Mouse (Mus musculus): ENCODE results near the gene Cxcl16. TPM values are rescaled to one million over a fixed set of nuclear protein-coding genes. Genes with fewer than 3 reads are reported as not detected.
"Not testable (repeated sequence)": the region's sequence is repeated elsewhere in the genome, so short reads cannot be mapped to it uniquely, and the experiment has no call there.

Gene Cxcl16
- total RNA-seq, 2 experiments from 2014 or later = 0.69 to 0.71 TPM

DNA sequence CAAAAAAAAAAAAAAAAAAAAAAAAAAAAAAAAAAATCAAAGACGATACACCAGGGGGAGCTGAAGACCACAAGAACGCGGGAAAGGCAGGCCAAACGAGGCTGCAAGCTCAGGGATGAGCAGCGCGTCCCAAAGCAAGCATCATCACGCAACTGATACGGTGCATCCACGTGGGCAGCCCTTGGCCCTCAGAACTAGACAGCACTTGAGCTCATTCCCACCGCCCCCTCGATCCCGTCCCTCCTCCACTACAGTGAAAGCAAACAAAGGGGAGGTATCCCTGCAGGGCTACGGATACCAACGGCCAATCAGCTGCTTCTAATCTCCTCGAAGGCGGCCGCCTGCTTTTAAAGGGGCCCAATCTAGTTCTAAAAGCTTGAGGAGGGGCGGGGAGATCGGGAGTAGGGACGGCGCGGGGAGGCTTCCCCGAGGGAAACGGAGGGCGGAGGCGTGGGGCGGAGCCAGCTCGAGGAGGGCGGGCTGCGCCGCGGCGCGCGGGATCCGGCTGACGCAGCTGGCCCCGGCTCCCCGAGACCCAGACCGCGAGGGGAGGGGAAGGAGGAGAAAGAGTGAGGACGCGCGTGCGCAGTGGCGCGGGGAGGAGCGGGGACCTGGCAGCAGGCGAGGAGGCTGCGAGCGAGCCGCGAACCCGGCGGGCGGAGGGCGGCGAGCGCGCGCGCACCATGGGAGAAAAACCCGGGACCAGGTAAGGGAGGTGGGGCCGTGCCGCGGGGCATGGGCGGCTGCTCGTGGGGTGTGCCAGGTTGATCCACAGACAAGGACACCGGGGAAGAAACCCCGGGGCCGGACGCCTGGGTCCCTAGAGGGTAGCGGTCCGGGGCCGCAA, 27.5 kb downstream of the Cxcl16 start, which contains the start of gene Arrb2:
Gene Arrb2 (plus strand): TSS at position 588 of the 847 bp plus-strand sequence.
- intact Hi-C loops (cut with DNase I) = loop anchor here (5.0 kb wide), 2 partner anchors 75 to 325 kb away; partner anchors contain the start of gene Tm4sf5
- peak; percentile 96 to 99 for DNase-seq (ENCODE audit: extremely low spot score in 1 of 2, low spot score in 2 of 2)

DNA sequence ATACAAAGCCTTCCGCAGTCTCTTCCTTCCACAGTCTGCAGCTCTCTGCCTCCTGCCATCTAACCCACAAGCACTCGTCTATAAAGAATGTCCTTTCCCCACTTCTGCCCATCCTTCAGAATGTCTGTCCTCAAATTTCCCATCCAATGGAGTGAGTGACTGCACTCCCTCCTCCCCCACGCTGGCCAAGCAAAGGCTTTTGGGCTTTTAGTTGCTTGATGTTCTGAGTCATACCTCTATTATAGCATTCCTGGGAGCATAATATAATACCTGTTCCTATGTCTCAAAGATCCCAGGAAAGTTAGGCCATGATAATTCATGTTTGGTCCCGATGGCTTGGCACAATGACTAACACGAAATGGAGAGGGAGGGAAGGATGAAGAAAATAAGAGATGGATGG, 28.2 kb downstream of the Cxcl16 start:
- intact Hi-C loops (cut with DNase I) = loop anchor here (5.0 kb wide), 2 partner anchors 76 to 326 kb away; partner anchors contain the start of gene Tm4sf5
- DNase-seq (ENCODE audit: extremely low spot score in 1 of 2, low spot score in 2 of 2) = no peak

DNA sequence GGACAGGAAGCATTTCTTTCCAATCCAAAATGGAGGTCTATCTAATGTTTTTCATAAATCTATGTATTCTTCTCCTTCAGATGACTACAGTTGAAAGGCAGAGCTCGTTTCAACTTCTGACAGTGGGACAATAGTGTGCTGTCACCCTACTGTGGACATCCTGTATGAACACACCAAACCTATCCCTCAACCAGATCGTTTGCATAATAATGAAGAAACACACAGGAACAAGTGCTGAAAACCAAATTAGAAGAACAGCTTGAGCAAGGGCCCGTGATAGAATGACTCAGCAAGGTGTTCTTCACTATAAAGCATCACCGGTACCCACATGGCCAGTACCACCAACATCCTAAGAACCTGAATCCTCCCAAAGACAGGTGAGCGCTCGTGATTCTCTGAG, 33.2 kb downstream of the Cxcl16 start:
- intact Hi-C loops (cut with DNase I); DNase-seq (ENCODE audit: extremely low spot score in 1 of 2, low spot score in 2 of 2): not testable (repeated sequence)

DNA sequence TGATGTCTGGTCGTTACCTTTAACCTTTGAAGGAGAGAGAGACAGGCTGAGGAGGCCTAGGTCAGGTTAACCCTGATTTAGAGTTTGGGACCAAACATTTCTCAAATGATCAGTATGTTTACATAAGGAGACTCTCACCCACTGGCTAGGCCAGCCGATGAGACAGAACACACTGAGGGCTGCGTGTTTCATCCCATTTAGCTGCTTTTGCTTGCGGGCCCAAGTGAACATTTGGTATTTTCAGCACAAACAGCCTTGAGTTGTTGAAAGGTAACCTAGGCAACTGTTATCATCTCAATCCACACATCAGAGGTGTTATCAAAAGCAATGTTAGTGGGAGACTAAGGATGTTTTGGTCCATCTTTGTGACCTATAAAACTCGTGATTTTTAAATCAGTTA, 40.3 kb downstream of the Cxcl16 start:
- no peak for DNase-seq (ENCODE audit: extremely low spot score in 1 of 2, low spot score in 2 of 2)
- intact Hi-C loops (cut with DNase I) = loop anchor here (5.0 to 10.0 kb wide), 2 partner anchors 88 to 335 kb away; partner anchors contain the start of gene Tm4sf5

DNA sequence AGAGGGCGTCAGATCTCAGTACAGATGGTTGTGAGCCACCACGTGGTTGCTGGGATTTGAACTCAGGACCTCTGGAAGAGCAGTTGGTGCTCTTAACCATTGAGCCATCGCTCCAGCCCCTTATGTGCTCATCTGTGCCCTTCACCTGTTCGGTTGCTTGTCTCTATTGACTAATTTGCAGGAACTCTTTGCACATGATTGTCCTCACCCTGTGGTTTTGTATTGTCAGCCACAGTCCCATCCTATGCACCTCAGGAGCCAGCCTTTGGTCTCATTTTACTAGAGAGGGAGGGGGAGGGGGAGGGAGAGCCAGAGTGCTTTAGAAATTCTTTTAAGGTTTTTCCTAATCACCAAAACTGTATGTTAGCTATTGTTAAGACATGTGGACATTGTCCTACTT, 41.6 kb downstream of the Cxcl16 start:
- intact Hi-C loops (cut with DNase I) = loop anchor here (5.0 to 10.0 kb wide), 2 partner anchors 89 to 337 kb away; partner anchors contain the start of gene Tm4sf5
- no peak for DNase-seq (ENCODE audit: extremely low spot score in 1 of 2, low spot score in 2 of 2)

DNA sequence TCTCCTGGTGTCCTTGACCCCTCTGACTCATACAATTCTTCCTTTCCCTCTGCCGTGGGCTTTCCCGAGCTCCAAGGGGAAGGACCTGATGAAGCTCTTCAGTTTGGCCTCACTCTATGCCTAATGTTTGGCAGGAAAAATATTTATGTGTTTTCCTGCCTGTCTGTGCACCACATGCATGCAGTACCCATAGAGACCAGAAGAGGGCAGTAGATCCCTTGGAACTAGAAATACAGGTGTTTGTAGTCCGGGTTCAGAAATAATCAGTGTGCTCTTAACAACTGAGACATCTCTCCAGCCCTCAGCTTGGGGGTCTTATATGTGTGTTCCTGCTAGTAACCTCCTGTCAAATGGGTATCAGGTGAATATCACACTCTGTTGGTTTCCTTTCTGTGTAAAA, 45.8 kb downstream of the Cxcl16 start:
- DNase-seq (ENCODE audit: extremely low spot score in 1 of 2, low spot score in 2 of 2) = peak; percentile 62 to 68
- intact Hi-C loops (cut with DNase I) = loop anchor here (10.0 kb wide), 1 partner anchor 341 kb away; no protein-coding TSS in a partner anchor

DNA sequence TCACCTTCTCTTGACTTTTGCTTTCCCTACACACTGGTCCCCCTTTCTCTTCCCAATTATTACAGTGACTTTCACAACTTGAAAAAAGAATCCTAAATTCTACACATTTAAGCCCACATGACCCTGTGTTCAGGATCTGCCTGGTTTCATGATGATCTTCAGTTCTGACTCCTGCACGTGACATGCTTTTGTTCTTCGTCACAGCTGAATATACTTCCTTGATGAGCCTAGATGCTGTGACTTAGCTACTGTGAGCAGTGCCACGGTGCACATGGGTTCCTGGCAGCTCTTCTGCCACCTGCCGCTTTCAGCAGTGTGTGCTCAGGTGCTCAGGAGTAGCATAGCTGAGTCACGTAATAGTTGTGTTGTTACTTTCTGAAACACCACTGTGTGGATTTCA, 47.2 kb downstream of the Cxcl16 start:
- no peak for DNase-seq (ENCODE audit: extremely low spot score in 1 of 2, low spot score in 2 of 2)

DNA sequence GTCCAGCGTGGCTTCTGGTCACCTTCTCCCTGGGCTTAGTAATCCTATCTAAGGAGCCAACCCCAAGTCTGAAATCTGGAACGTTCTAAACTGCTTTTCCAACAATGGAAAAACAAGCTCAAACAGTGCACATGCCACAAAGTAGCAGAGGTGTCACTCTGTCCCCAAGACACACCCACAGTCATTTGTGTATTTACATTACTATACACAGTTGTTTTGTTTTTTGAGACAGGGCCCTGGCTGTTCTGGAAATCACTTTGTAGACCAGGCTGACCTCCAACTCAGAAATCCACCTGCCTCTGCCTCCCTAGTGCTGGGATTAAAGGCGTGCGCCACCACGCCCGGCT, 49.5 kb downstream of the Cxcl16 start:
- no peak for DNase-seq (ENCODE audit: extremely low spot score in 1 of 2, low spot score in 2 of 2)
- intact Hi-C loops (cut with DNase I) = loop anchor here (10.0 kb wide), 1 partner anchor 345 kb away; no protein-coding TSS in a partner anchor

More for the DNA sequence above, 47.2 kb downstream of the Cxcl16 start:
- intact Hi-C loops (cut with DNase I) = loop anchor here (10.0 kb wide), 1 partner anchor 342 kb away; no protein-coding TSS in a partner anchor

DNA sequence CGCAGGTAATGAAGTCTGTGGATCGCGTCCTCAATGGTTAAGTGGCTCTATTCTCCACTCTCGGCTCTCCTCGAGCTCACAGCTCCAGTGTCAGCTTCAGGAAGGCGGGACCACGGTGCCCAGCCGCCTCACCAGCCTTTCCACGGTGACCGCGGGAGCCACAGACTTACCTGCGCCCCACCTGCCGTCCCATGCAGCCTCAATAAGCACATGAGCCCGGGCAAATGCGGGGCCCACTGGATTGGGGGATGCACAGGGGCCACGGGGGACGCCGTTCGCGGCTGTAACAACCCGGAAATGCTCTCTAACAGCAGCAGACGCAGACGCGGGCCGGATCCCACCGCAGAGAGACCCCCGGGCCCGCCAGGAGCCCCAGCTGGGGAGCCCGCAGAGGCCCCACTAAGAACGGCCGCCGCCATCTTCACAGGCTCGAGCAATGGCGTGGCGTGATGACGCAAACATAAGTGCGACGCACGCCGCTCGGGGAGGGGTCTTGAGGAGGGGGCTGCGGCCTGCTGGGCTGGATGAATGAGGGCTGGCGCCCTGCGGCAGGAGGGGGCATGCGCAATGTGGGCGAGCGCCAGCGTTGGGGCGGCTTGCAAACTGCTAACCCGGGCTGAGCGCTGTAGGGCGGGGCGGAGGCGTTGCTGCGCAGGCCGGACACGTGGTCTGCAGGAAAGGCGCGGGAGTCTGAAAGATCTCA, 50.0 kb downstream of the Cxcl16 start, which contains the start of gene Pelp1:
Gene Pelp1 (minus strand): TSS at position 438 of the 703 bp plus-strand sequence.
- peak; percentile 93 to 95 for DNase-seq (ENCODE audit: extremely low spot score in 1 of 2, low spot score in 2 of 2)
- intact Hi-C loops (cut with DNase I) = loop anchor here (10.0 kb wide), 1 partner anchor 345 kb away; no protein-coding TSS in a partner anchor

Small RNA genes lying within 50 kb of the gene (microRNA-seq; reads per million reads assigned to microRNA genes)
- 5.5 reads per million, percentile 19 among the genes with 10 or more reads in this experiment for gene Mir7115

Other genes with a start within 250 kb of the Cxcl16 start
- 10 to 100 TPM; 33.9 to 37.1 TPM for gene Slc16a11, start 247.2 kb downstream of the Cxcl16 start, total RNA-seq (2021)
- gene Slc16a13, start 238.9 kb downstream of the Cxcl16 start, total RNA-seq (2021) = 10 to 100 TPM in 1 of 2 experiments, 1 to 10 TPM in 1; 8.9 to 10.6 TPM
- 1 to 10 TPM; 7.1 to 8.6 TPM for gene Bcl6b, start 230.2 kb downstream of the Cxcl16 start, total RNA-seq (2021)
- gene 0610010K14Rik, start 222.1 kb downstream of the Cxcl16 start, total RNA-seq (2021) = 10 to 100 TPM; 53.7 to 54.1 TPM
- gene Gm21988, start 220.2 kb downstream of the Cxcl16 start, total RNA-seq (2021) = 1 to 10 TPM; 6.0 to 8.7 TPM
- 100 to 1,000 TPM; 279 to 285 TPM for gene Rnasek, start 220.1 kb downstream of the Cxcl16 start, total RNA-seq (2021)
- under 1 TPM; 0.32 to 0.41 TPM for gene Alox12, start 204.6 kb downstream of the Cxcl16 start, total RNA-seq (2021)
- under 1 TPM; 0.20 to 0.45 TPM for gene Alox12e, start 137.4 kb downstream of the Cxcl16 start, total RNA-seq (2021)
- gene Alox15, start 108.0 kb downstream of the Cxcl16 start, total RNA-seq (2021) = not detected
- gene Pelp1, start 50.0 kb downstream of the Cxcl16 start, total RNA-seq (2021) = 10 to 100 TPM; 48.1 to 48.6 TPM
- gene Arrb2, start 27.3 kb downstream of the Cxcl16 start, total RNA-seq (2021) = 10 to 100 TPM; 75.3 to 76.9 TPM
- 10 to 100 TPM; 20.7 to 23.1 TPM for gene Med11, start 8.1 kb downstream of the Cxcl16 start, total RNA-seq (2021)
- 1 to 10 TPM; 1.0 to 1.1 TPM for gene Zmynd15, start 551 bp downstream of the Cxcl16 start, total RNA-seq (2021)
- 1 to 10 TPM; 1.4 to 1.5 TPM for gene Tm4sf5, start 45.3 kb upstream of the Cxcl16 start, total RNA-seq (2021)
- gene Vmo1, start 54.6 kb upstream of the Cxcl16 start, total RNA-seq (2021) = not detected
- gene Gltpd2, start 59.2 kb upstream of the Cxcl16 start, total RNA-seq (2021) = not detected
- 100 to 1,000 TPM; 218 to 220 TPM for gene Psmb6, start 65.4 kb upstream of the Cxcl16 start, total RNA-seq (2021)
- not detected for gene Gm40193, start 73.0 kb upstream of the Cxcl16 start, total RNA-seq (2021)
- gene Pld2, start 80.1 kb upstream of the Cxcl16 start, total RNA-seq (2021) = 10 to 100 TPM; 21.4 to 24.5 TPM
- 100 to 1,000 TPM; 252 to 262 TPM for gene Mink1, start 102.9 kb upstream of the Cxcl16 start, total RNA-seq (2021)
- gene 4930544D05Rik, start 155.9 kb upstream of the Cxcl16 start, total RNA-seq (2021) = 1 to 10 TPM in 1 of 2 experiments, under 1 TPM in 1; 0.45 to 1.1 TPM
- under 1 TPM in 1 of 2 experiments, not detected in 1; 0.75 TPM for gene Chrne, start 159.2 kb upstream of the Cxcl16 start, total RNA-seq (2021)
- not detected for gene Gp1ba, start 179.1 kb upstream of the Cxcl16 start, total RNA-seq (2021)
- gene Rnf167, start 187.3 kb upstream of the Cxcl16 start, total RNA-seq (2021) = 10 to 100 TPM; 62.2 to 62.7 TPM
- gene Slc25a11, start 187.5 kb upstream of the Cxcl16 start, total RNA-seq (2021) = 100 to 1,000 TPM; 112 to 121 TPM
- gene Pfn1, start 194.7 kb upstream of the Cxcl16 start, total RNA-seq (2021) = 100 to 1,000 TPM; 286 to 295 TPM
- 10 to 100 TPM in 1 of 2 experiments, 1 to 10 TPM in 1; 9.2 to 10.9 TPM for gene Eno3, start 197.2 kb upstream of the Cxcl16 start, total RNA-seq (2021)
- 10 to 100 TPM; 50.1 to 52.9 TPM for gene Spag7, start 209.4 kb upstream of the Cxcl16 start, total RNA-seq (2021)
- gene Camta2, start 228.1 kb upstream of the Cxcl16 start, total RNA-seq (2021) = 100 to 1,000 TPM; 151 to 152 TPM
- 1 to 10 TPM; 1.2 to 2.0 TPM for gene Inca1, start 240.2 kb upstream of the Cxcl16 start, total RNA-seq (2021)
- gene Kif1c, start 240.6 kb upstream of the Cxcl16 start, total RNA-seq (2021) = 10 to 100 TPM; 38.6 to 41.8 TPM